Mouse (Mus musculus) neural tube, postnatal 0 days (tissue): ENCODE data around the gene Wdr64. TPM values are rescaled to one million over a fixed set of nuclear protein-coding genes. Genes with fewer than 3 reads are reported as not detected.

Experiments
- polyA plus RNA-seq: library from polyadenylated mRNA; unstranded; fragments of >200 nt; fragmentation: Nextera tagmentation; extraction: Ambion mirVana; gene quantifications from 2 replicates; pipeline ENCODE4 v1.2.1, GENCODE M21; 2015

The Wdr64 gene
- polyA plus RNA-seq = not detected in 2 replicates

GRCm38 (mm10) chr1:175698293-175698692, at the start of gene Wdr64:
Gene Wdr64, plus strand, starts transcription at chr1:175698593.

GRCm38 (mm10) chr1:175692246-175692996, 6.0 kb upstream of the Wdr64 start, which contains the start of the genes Opn3 and Chml:
Gene Opn3, minus strand, starts transcription at chr1:175692776.
Gene Chml, minus strand, starts transcription at chr1:175692901.

Other genes with a start within 250 kb of the Wdr64 start
- 52.1 and 53.0 TPM in 2 replicates for gene Rgs7, start 206.1 kb upstream of the Wdr64 start, polyA plus RNA-seq
- gene Kmo, start 78.2 kb upstream of the Wdr64 start, polyA plus RNA-seq = 0.13 and 0.19 TPM in 2 replicates
- 133 and 142 TPM in 2 replicates for gene Fh1, start 73.0 kb upstream of the Wdr64 start, polyA plus RNA-seq
- gene Opn3, start 5.8 kb upstream of the Wdr64 start, polyA plus RNA-seq = 10.3 and 11.2 TPM in 2 replicates
- gene Chml, start 5.7 kb upstream of the Wdr64 start, polyA plus RNA-seq = 2.5 and 2.8 TPM in 2 replicates
- gene Exo1, start 182.0 kb downstream of the Wdr64 start, polyA plus RNA-seq = 2.9 and 3.3 TPM in 2 replicates
- not detected in 2 replicates for gene Gm38100, start 221.7 kb downstream of the Wdr64 start, polyA plus RNA-seq